Mouse (Mus musculus) stomach, postnatal 0 days (tissue): ENCODE measurements around the gene Srsf7. TPM values are rescaled to one million over a fixed set of nuclear protein-coding genes. Genes with fewer than 3 reads are reported as not detected.

ENCODE experiments used
- ATAC-seq: fragments of 200-750 bp; cut with Nextera tagmentation; 2 replicates; pipeline ENCODE4 v1.8.0; 2017; ENCODE audit not compliant: low FRiP score, low TSS enrichment
- DNase-seq: peaks from one replicate; pipeline ENCODE4 v3.0.0-alpha.2; 2016; ENCODE audit warnings: low spot score
- H3K27ac ChIP-seq: fragments of 300-500 bp; sonication (generic); replicated peaks from 2 replicates; pipeline ENCODE4 v1.5.1; 2014; ENCODE audit warnings: mild to moderate bottlenecking, control low read depth
- H3K27me3 ChIP-seq: fragments of 300-500 bp; sonication (generic); 2 replicates; pipeline ENCODE4 v1.6.1; 2014; ENCODE audit warnings: low read length; ENCODE audit not compliant: control insufficient read depth, insufficient read depth
- H3K36me3 ChIP-seq: fragments of 300-500 bp; sonication (generic); 2 replicates; pipeline ENCODE4 v1.6.1; 2014; ENCODE audit warnings: low read length, mixed read lengths; ENCODE audit not compliant: control insufficient read depth, insufficient read depth
- H3K4me1 ChIP-seq: fragments of 300-500 bp; sonication (generic); replicated peaks from 2 replicates; pipeline ENCODE4 v1.6.1; 2014; ENCODE audit warnings: antibody characterized with exemption; ENCODE audit not compliant: control insufficient read depth, insufficient read depth
- H3K4me2 ChIP-seq: fragments of 300-500 bp; sonication (generic); replicated peaks from 2 replicates; pipeline ENCODE4 v1.6.1; 2014; ENCODE audit warnings: low read depth, mild to moderate bottlenecking, control low read depth, moderate library complexity
- H3K4me3 ChIP-seq: fragments of 300-500 bp; sonication (generic); 2 replicates; pipeline ENCODE4 v1.5.1; 2014; ENCODE audit warnings: low read depth, low read length, control low read depth
- H3K9ac ChIP-seq: fragments of 300-500 bp; sonication (generic); 2 replicates; pipeline ENCODE4 v1.6.1; 2014; ENCODE audit warnings: mild to moderate bottlenecking, low read length, control low read depth, mixed read lengths
- H3K9me3 ChIP-seq: fragments of 300-500 bp; sonication (generic); 2 replicates; pipeline ENCODE4 v1.6.1; 2016; ENCODE audit warnings: low read length; ENCODE audit not compliant: control insufficient read depth
- CTCF ChIP-seq: IDR thresholded peaks from 2 replicates; pipeline ENCODE4 v1.5.1; 2016; ENCODE audit warnings: antibody characterized with exemption, low read depth, mild to moderate bottlenecking, moderate library complexity
- EP300 ChIP-seq: optimal IDR thresholded peaks from 2 replicates; pipeline ENCODE3; 2016; ENCODE audit warnings: antibody characterized with exemption
- WGBS: fragments of 180-500 bp; shearing (Covaris S2); extraction: QIAGEN DNeasy Blood & Tissue Kit; methylation state at CpG from one replicate; pipeline ENCODE4 v1.1.7; 2014; 5-methylcytosine and 5-hydroxymethylcytosine counted together
- polyA plus RNA-seq: library from polyadenylated mRNA; unstranded; fragments of >200 nt; fragmentation: Nextera tagmentation; extraction: Ambion mirVana; gene quantifications from 2 replicates; pipeline ENCODE4 v1.2.1, GENCODE M21; 2015

Srsf7 gene
- polyA plus RNA-seq, 1 experiment from 2014 or later: 212 TPM

- no peaks in the 10 kb centered on the region for H3K4me1 ChIP-seq
- no peak overlapping the region for H3K27ac ChIP-seq
- no peak for ATAC-seq
- H3K4me3 ChIP-seq: no peak overlapping the region
- no peak overlapping the region for H3K9ac ChIP-seq
- no peak for TF ChIP-seq CTCF
- TF ChIP-seq EP300: no peak
- peaks cover 21% of the 10 kb centered on the region for H3K36me3 ChIP-seq
- no peak overlapping the region for H3K4me2 ChIP-seq
- no peak for DNase-seq
- WGBS: 91% methylated on average over 9 of the region's 9 CpGs
- H3K9me3 ChIP-seq: no peaks in the 10 kb centered on the region
- no peaks in the 10 kb centered on the region for H3K27me3 ChIP-seq
Measured at GRCm38 (mm10) chr17:80241594-80241993, 34.5 kb upstream of the Srsf7 start.

DNA sequence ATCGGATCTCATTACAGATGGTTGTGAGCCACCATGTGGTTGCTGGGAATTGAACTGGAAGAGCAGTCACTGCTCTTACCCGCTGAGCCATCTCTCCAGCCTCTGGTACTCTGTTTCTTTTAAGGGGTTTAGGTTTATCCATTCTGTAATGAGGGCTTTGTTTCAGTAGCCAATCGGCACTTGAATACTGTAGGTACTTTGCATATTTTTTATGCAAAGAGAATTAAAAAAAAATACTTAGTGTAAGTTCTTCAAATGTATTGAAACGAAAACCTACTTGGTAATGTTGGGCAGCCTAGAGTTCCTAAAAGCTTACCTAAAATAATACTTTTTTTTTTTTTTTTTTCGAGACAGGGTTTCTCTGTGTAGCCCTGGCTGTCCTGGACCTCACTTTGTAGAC lies 30.4 kb upstream of the Srsf7 start:
- DNase-seq (no peak), ATAC-seq (no peak)
- Histone ChIP-seq H3K4me2 (no peak overlapping the region), H3K36me3 (peaks cover 7% of the 10 kb centered on the region; the same call in 1 of the 2 replicates), H3K9ac (no peak overlapping the region), H3K4me1 (no peaks in the 10 kb centered on the region), H3K27ac (no peak overlapping the region), H3K9me3 (no peaks in the 10 kb centered on the region), H3K4me3 (no peak overlapping the region), H3K27me3 (no peaks in the 10 kb centered on the region)
- TF ChIP-seq EP300: no peak
- TF ChIP-seq CTCF: no peak
- WGBS: 92% methylated on average over 5 of the region's 5 CpGs

DNA sequence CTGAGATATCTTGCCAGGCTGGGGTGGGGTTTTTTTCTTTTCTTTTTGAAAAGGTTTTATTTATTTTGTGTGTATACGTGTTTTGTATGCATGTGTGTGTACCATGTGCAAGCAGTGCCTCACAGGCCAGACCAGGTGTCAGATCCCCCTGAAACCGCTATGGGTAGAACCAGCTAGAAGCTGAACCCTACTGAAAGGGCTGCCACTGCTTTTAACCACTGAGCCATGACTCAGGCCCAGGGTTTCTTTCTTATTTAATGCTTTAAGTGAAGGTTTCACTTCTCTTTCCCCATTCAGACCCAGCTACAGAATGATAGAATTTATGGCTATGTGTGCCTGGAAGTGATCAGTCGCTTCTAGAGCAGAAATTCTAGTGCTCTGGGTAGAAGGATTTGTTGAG lies 29.7 kb upstream of the Srsf7 start:
- Histone ChIP-seq H3K27ac (no peak overlapping the region), H3K36me3 (peaks cover 7% of the 10 kb centered on the region; the same call in 1 of the 2 replicates), H3K4me2 (no peak overlapping the region), H3K9me3 (no peaks in the 10 kb centered on the region), H3K4me1 (no peaks in the 10 kb centered on the region), H3K27me3 (no peaks in the 10 kb centered on the region), H3K9ac (no peak overlapping the region), H3K4me3 (no peak overlapping the region)
- TF ChIP-seq CTCF (no peak), EP300 (no peak)
- WGBS: 78% methylated on average over 3 of the region's 3 CpGs
- no peak for ATAC-seq
- no peak for DNase-seq

- no peak for ATAC-seq
- no peak for TF ChIP-seq CTCF
- no peak for TF ChIP-seq EP300
- H3K27me3 ChIP-seq: no peaks in the 10 kb centered on the region
- no peaks in the 10 kb centered on the region for H3K9me3 ChIP-seq
- no peak overlapping the region for H3K4me3 ChIP-seq
- no peak overlapping the region for H3K27ac ChIP-seq
- no peaks in the 10 kb centered on the region for H3K4me1 ChIP-seq
- no peak for DNase-seq
- no peak overlapping the region for H3K9ac ChIP-seq
- no peak overlapping the region for H3K4me2 ChIP-seq
- WGBS: 58% methylated on average over 3 of the region's 3 CpGs
- H3K36me3 ChIP-seq: peaks cover 7% of the 10 kb centered on the region; the same call in 1 of the 2 replicates
Measured at GRCm38 (mm10) chr17:80235477-80235876, 28.4 kb upstream of the Srsf7 start.

DNA sequence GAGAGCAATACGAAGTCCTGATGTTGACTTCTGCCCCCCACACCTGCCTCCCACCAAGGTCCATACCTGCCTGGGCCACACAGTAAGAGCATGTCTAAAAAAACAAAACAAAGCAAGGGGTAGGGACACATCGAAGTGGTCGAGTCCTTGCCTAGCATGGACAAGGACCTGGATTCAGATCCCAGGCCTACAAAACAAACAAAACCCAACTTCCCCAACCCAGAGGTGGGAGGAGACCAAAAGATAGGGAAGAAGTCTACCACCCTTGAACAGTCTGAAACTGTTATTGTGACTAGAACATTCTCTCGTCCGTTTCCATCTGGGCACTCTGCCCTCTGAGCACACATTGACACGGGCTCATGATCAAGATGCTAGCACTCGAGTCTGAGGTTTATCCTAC lies 27.3 kb upstream of the Srsf7 start:
- Histone ChIP-seq H3K36me3 (peaks cover 7% of the 10 kb centered on the region; the same call in 1 of the 2 replicates), H3K27me3 (no peaks in the 10 kb centered on the region), H3K4me1 (no peaks in the 10 kb centered on the region), H3K4me3 (no peak overlapping the region), H3K4me2 (no peak overlapping the region), H3K27ac (no peak overlapping the region), H3K9me3 (no peaks in the 10 kb centered on the region), H3K9ac (no peak overlapping the region)
- 74% methylated on average over 7 of the region's 7 CpGs for WGBS
- ATAC-seq (no peak), DNase-seq (no peak)
- TF ChIP-seq CTCF: no peak
- TF ChIP-seq EP300: no peak

DNA sequence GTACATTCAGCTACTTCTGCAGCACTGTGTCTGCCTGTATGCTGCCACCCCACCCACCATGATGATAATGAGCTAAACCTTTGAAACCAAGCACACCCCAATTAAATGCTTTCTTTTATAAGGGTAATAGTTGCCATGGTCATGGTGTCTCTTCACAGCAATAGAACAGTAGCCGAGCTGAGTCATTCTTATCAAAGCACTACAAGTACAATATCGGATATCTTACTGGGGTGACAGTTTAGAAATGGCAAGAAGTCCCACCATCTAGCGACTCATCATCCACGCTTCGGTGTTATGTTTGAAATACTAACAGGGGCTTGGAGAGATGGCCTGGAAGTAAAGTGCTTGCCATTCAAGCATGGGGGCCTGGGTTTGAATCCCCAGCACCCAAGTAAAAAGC lies 26.7 kb upstream of the Srsf7 start:
- H3K9me3 ChIP-seq: no peaks in the 10 kb centered on the region
- WGBS: 92% methylated on average over 5 of the region's 5 CpGs
- H3K36me3 ChIP-seq: 0 out of 2 replicates have a peak, but pooled peaks cover 3% of the 10 kb centered on the region
- TF ChIP-seq EP300 (no peak), CTCF (no peak)
- no peak overlapping the region for H3K27ac ChIP-seq
- H3K4me3 ChIP-seq: no peak overlapping the region
- no peaks in the 10 kb centered on the region for H3K4me1 ChIP-seq
- ATAC-seq (no peak), DNase-seq (no peak)
- H3K4me2 ChIP-seq: no peak overlapping the region
- H3K9ac ChIP-seq: no peak overlapping the region
- H3K27me3 ChIP-seq: no peaks in the 10 kb centered on the region
